Mouse (Mus musculus) embryonic facial prominence, embryonic 13.5 days (tissue): Measurements from ENCODE around the gene Siglecg. TPM values are rescaled to one million over a fixed set of nuclear protein-coding genes. Genes with fewer than 3 reads are reported as not detected.

ENCODE experiments used
- ATAC-seq: fragments of 200-750 bp; cut with Nextera tagmentation; 2 replicates; pipeline ENCODE4 v1.8.0; 2017; ENCODE audit warnings: low read depth; ENCODE audit not compliant: insufficient number of reproducible peaks, insufficient read depth, low FRiP score, low TSS enrichment
- H3K27ac ChIP-seq: fragments of 300-500 bp; sonication (generic); 2 replicates; pipeline ENCODE4 v1.5.1; 2015; ENCODE audit warnings: moderate library complexity, mild to moderate bottlenecking, inconsistent platforms
- H3K27me3 ChIP-seq: fragments of 300-500 bp; sonication (generic); 2 replicates; pipeline ENCODE4 v1.6.1; 2015; ENCODE audit warnings: mild to moderate bottlenecking, inconsistent platforms
- H3K36me3 ChIP-seq: fragments of 300-500 bp; sonication (generic); 2 replicates; pipeline ENCODE4 v1.6.1; 2015; ENCODE audit warnings: mild to moderate bottlenecking, inconsistent platforms
- H3K4me1 ChIP-seq: fragments of 300-500 bp; sonication (generic); 2 replicates; pipeline ENCODE4 v1.6.1; 2015; ENCODE audit warnings: inconsistent platforms
- H3K4me2 ChIP-seq: fragments of 300-500 bp; sonication (generic); 2 replicates; pipeline ENCODE4 v1.6.1; 2015; ENCODE audit warnings: moderate library complexity, mild to moderate bottlenecking, inconsistent platforms
- H3K4me3 ChIP-seq: fragments of 300-500 bp; sonication (generic); 2 replicates; pipeline ENCODE4 v1.5.1; 2015; ENCODE audit warnings: mild to moderate bottlenecking, inconsistent platforms
- H3K9ac ChIP-seq: fragments of 300-500 bp; sonication (generic); 2 replicates; pipeline ENCODE4 v1.6.1; 2015; ENCODE audit warnings: mild to moderate bottlenecking, inconsistent platforms
- H3K9me3 ChIP-seq: fragments of 300-500 bp; sonication (generic); 2 replicates; pipeline ENCODE4 v1.6.1; 2016; ENCODE audit warnings: inconsistent platforms
- WGBS: fragments of 180-500 bp; shearing (Covaris S2); methylation state at CpG from one replicate; pipeline ENCODE4 v1.1.7; 2015; ENCODE audit warnings: mixed read lengths; 5-methylcytosine and 5-hydroxymethylcytosine counted together
- microRNA-seq: library from miRNA; unstranded; fragments of <30 nt; microRNA quantifications from one replicate; pipeline ENCODE4, GENCODE M21; 2016
- polyA plus RNA-seq: library from polyadenylated mRNA; unstranded; fragments of >200 nt; fragmentation: Nextera tagmentation; extraction: Ambion mirVana; gene quantifications from 2 replicates; pipeline ENCODE4 v1.2.1, GENCODE M21; 2015

Siglecg gene
- polyA plus RNA-seq, 1 experiment from 2014 or later: not detected

DNA sequence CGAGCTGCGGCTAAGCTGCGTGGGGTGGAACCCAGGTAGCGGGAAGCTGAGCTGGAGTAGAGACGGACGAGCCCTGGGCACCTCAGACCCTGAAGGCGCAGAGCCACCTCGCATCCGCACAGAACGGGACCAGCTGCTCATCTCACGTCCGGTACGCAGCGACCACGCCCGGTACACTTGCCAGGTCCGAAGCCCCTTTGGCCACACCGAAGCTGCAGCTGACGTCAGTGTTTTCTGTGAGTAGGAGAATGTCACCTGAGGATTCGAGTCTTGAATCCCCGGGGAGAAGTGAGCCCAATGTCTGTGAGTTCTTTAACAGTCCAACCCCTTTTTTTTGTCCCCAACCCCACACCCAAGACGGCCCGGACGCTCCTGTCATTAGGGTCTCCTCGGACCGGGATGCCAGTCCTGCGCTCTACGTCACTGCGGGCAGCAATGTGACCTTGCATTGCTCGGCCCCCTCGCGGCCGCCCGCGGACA, 56.9 kb downstream of the Siglecg start:
- WGBS: 8% methylated on average over 35 of the region's 35 CpGs
- peak overlapping the region; percentile 91 for H3K4me2 ChIP-seq
- no peak; the same call in 1 of the 2 replicates for ATAC-seq
- no peaks in the 10 kb centered on the region for H3K9me3 ChIP-seq
- peak overlapping the region; percentile 53 for H3K4me3 ChIP-seq
- H3K9ac ChIP-seq: peak overlapping the region; percentile 65
- H3K27me3 ChIP-seq: peaks cover 24% of the 10 kb centered on the region
- no peak overlapping the region for H3K27ac ChIP-seq
- H3K4me1 ChIP-seq: peaks cover 20% of the 10 kb centered on the region
- no peaks in the 10 kb centered on the region for H3K36me3 ChIP-seq

DNA sequence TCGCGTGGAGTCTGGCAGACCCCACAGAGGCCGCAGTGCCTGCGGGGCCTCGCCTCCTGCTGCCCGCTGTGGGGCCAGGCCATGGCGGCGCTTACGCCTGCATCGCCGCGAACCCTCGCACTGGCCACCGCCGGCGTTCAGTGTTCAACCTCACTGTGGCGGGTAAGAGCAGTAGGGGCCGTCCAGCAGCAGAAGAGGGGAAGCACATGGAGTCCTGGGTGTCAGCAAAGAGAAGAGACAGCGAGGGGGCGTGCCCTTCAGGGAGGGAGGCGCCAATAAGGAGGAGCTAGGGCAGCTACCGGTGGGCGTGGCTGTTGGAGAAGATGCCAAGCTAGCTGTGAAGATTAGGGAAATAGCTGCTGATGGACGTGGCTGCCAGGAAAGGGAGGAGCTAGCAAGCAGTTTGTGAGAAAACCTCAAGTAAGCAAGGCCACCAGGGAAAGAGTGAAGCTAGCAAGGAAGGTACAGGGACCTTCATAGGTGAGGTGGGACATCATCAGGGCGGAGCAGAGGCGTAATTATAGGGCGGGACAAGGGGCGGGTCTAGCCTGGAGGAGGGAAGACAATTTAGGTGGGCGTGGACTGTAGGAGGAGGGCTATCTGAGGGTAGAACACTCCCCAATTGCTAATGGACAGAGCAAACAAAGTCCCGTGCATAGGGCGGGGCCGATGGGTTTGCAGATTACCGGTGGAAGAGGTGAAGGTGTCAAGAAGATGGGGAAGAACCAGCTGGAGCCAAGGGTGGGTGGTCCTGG, 57.5 kb downstream of the Siglecg start:
- peak overlapping the region; percentile 53 for H3K4me3 ChIP-seq
- 2% methylated on average over 33 of the region's 33 CpGs for WGBS
- ATAC-seq: peak; percentile 70
- H3K27me3 ChIP-seq: peaks cover 24% of the 10 kb centered on the region
- H3K9me3 ChIP-seq: no peaks in the 10 kb centered on the region
- peak overlapping the region; percentile 91 for H3K4me2 ChIP-seq
- peaks cover 20% of the 10 kb centered on the region for H3K4me1 ChIP-seq
- H3K36me3 ChIP-seq: no peaks in the 10 kb centered on the region
- 0 out of 2 replicates have a peak overlapping the region, but pooled peaks have one; percentile 16 for H3K27ac ChIP-seq
- peak overlapping the region; percentile 65 for H3K9ac ChIP-seq

DNA sequence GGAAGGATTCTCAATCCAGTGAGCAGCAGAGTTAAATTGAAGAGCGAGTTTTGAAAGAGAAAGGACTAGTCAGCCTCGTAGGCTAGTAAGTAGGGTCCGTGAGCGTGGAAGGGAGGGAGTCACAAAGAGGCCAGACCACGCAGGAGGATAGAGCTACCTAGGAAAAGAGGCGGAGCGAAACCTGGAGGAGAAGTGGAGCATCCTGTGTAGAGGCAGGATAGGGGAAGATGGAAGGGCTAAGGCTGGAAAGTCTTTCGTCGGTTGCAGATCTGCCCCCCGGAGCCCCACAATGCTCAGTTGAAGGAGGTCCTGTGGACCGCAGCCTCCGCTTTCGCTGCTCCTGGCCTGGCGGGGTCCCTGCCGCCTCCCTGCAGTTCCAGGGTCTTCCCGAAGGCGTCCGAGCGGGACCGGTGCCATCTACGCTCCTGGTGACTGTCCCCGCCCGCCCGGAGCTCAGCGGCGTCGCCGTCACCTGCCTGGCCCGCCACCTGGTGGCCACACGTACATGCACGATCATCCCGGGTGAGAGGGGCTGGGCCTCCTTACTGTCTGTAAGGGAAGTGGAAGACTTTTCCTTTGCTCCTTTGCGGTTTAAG, 58.2 kb downstream of the Siglecg start:
- H3K36me3 ChIP-seq: no peaks in the 10 kb centered on the region
- peaks cover 24% of the 10 kb centered on the region for H3K27me3 ChIP-seq
- no peaks in the 10 kb centered on the region for H3K9me3 ChIP-seq
- 0 out of 2 replicates have a peak overlapping the region, but pooled peaks have one; percentile 16 for H3K27ac ChIP-seq
- 1% methylated on average over 33 of the region's 33 CpGs for WGBS
- ATAC-seq: peak; percentile 52
- peaks cover 20% of the 10 kb centered on the region for H3K4me1 ChIP-seq
- H3K4me2 ChIP-seq: peak overlapping the region; percentile 91
- H3K4me3 ChIP-seq: peak overlapping the region; percentile 53
- H3K9ac ChIP-seq: peak overlapping the region; percentile 63

Small RNA genes within 50 kb of the gene (microRNA-seq; reads per million reads assigned to microRNA genes)
- not detected for gene Mir7051

Other genes with a start within 250 kb of the Siglecg start
- gene Zfp715, start 94.9 kb upstream of the Siglecg start, polyA plus RNA-seq: 12.8 and 14.1 TPM in 2 replicates
- gene Siglecf, start 56.9 kb upstream of the Siglecg start, polyA plus RNA-seq: 0.14 and 0.28 TPM in 2 replicates
- not detected in 2 replicates for gene Lim2, start 19.5 kb downstream of the Siglecg start, polyA plus RNA-seq
- gene Nkg7, start 28.9 kb downstream of the Siglecg start, polyA plus RNA-seq: 1.1 TPM in 2 replicates
- gene Cldnd2, start 32.6 kb downstream of the Siglecg start, polyA plus RNA-seq: not detected in 2 replicates
- gene Etfb, start 35.9 kb downstream of the Siglecg start, polyA plus RNA-seq: 255 and 265 TPM in 2 replicates
- gene Gm45233, start 35.9 kb downstream of the Siglecg start, polyA plus RNA-seq: 0.86 and 1.1 TPM in 2 replicates
- gene Vsig10l, start 54.9 kb downstream of the Siglecg start, polyA plus RNA-seq: 4.4 and 5.8 TPM in 2 replicates
- gene Iglon5, start 81.9 kb downstream of the Siglecg start, polyA plus RNA-seq: 1.6 and 1.8 TPM in 2 replicates
- not detected in 2 replicates for gene 4931406B18Rik, start 97.7 kb downstream of the Siglecg start, polyA plus RNA-seq
- gene Cd33, start 136.2 kb downstream of the Siglecg start, polyA plus RNA-seq: 1.8 and 2.0 TPM in 2 replicates
- 5.1 and 6.6 TPM in 2 replicates for gene Zfp658, start 154.1 kb downstream of the Siglecg start, polyA plus RNA-seq
- 13.8 and 14.3 TPM in 2 replicates for gene Zfp719, start 171.4 kb downstream of the Siglecg start, polyA plus RNA-seq
- not detected in 2 replicates for gene Zfp819, start 199.0 kb downstream of the Siglecg start, polyA plus RNA-seq
- gene Ceacam18, start 226.5 kb downstream of the Siglecg start, polyA plus RNA-seq: 0.12 TPM in 1 of 2 replicates, not detected in the other